Mouse (Mus musculus) E14TG2a.4 (cell line): ENCODE data around the gene Slc27a1.

Experiments used
- H3K27me3 ChIP-seq: 2 replicates; pipeline ENCODE4 v1.6.1; 2014; ENCODE audit warnings: low read length, control low read depth; ENCODE audit not compliant: insufficient read depth
- H3K36me3 ChIP-seq: 2 replicates; pipeline ENCODE4 v1.6.1; 2014; ENCODE audit warnings: low read length, control low read depth; ENCODE audit not compliant: insufficient read depth
- H3K4me1 ChIP-seq: replicated peaks from 2 replicates; pipeline ENCODE4 v1.6.1; 2014; ENCODE audit warnings: low read depth, low read length, control low read depth
- H3K4me3 ChIP-seq: replicated peaks from 2 replicates; pipeline ENCODE4 v1.5.1; 2014; ENCODE audit warnings: mild to moderate bottlenecking, low read length
- H3K9me3 ChIP-seq: 2 replicates; pipeline ENCODE4 v1.6.1; 2014; ENCODE audit warnings: low read length, control low read depth
- CTCF ChIP-seq: conservative IDR thresholded peaks from 2 replicates; pipeline ENCODE4 v1.5.1; 2014; ENCODE audit warnings: low read length
- NANOG ChIP-seq: IDR thresholded peaks from 2 replicates; pipeline ENCODE4 v1.6.1; 2014; ENCODE audit warnings: borderline replicate concordance, low read length, mixed read lengths
- POU5F1 ChIP-seq: IDR thresholded peaks from 2 replicates; pipeline ENCODE4 v1.6.1; 2014; ENCODE audit warnings: low read length, borderline replicate concordance

Gene Slc27a1

GRCm38 (mm10) chr8:71588762-71589161 is 20.1 kb downstream of the Slc27a1 start:
- Histone ChIP-seq H3K36me3 (peaks cover 32% of the 10 kb centered on the region), H3K9me3 (no peaks in the 10 kb centered on the region), H3K27me3 (peaks cover 17% of the 10 kb centered on the region), H3K4me1 (peaks cover 64% of the 10 kb centered on the region), H3K4me3 (no peak overlapping the region)
- TF ChIP-seq CTCF (no peak), POU5F1 (no peak), NANOG (no peak)

DNA sequence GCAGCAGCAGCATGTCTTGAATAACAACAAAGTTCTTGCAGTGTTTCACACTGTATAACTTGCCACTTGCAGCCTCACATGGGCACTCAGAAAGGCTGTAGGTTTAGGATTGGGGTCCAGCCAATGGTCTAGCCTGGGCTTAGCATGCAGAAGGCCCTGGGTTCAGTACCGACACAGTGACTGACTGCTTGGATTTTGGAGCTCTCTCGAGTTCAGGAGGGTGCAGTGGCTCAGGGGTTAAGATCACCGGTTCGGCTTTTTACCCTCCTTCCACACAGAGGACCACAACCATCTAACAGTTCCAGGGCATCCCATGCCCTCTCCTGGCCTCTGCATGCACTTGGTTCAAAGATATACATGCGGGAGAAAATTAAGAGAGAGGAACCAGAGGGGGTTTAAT is 22.3 kb downstream of the Slc27a1 start:
- no peaks in the 10 kb centered on the region for H3K9me3 ChIP-seq
- TF ChIP-seq POU5F1 (no peak), CTCF (no peak), NANOG (no peak)
- 0 out of 2 replicates have a peak, but pooled peaks cover 3% of the 10 kb centered on the region for H3K27me3 ChIP-seq
- peaks cover 65% of the 10 kb centered on the region for H3K4me1 ChIP-seq
- peaks cover 26% of the 10 kb centered on the region for H3K36me3 ChIP-seq
- peak overlapping the region; percentile 95 for H3K4me3 ChIP-seq

DNA sequence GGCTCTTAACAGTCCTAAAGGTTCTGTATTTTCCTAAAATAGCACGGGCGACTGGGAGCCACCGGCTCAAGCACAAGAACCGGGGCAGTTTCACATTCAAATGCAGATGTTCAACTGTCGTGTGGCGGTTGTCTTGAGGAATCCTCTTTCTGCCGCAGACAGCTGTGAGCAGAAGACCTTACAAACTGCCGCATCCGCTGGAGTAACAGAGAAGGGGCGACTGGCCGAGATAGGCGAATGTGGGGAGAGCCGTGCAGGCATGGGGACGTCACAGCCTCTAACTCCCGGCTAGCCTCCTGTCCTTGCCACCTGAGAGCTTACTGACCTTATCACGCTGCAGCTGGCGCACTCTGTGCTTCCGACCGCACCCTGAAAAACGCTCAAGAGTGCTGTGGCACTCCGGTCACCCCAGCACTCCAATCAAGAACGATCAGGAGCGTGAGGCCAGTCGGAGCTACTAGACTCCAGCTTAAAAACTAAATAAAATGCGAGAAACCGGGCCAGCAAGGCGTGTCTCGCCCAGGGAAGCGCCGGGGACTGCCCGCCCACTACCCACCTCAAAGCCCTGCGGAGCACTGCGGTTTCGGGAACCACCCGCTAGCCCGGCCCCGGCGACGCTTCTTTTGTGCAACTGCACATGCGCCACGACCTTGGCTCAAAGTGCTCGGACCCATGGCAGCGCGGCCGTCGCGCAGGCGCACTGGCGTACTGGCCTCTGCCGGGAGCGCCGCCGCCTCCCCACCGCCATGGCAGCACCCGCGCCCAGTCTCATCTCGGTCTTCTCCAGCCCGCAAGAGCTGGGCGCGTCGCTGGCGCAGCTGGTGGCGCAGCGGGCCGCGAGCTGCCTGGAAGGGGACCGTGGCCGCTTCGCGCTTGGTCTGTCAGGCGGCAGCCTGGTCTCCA is 23.0 kb downstream of the Slc27a1 start, which contains the start of gene Pgls:
Pgls (plus strand) TSS at position 706 of the 903 bp plus-strand sequence.
- TF ChIP-seq CTCF (no peak), NANOG (no peak), POU5F1 (no peak)
- peak within 1 kb of the TSS; percentile 95 for H3K4me3 ChIP-seq
- H3K27me3 ChIP-seq, result peaks cover 4% of the 10 kb centered on the region; the same call in 1 of the 2 replicates
- H3K36me3 ChIP-seq, result peaks cover 30% of the 10 kb centered on the region
- no peaks in the 10 kb centered on the region for H3K9me3 ChIP-seq
- H3K4me1 ChIP-seq, result peaks cover 71% of the 10 kb centered on the region

- TF ChIP-seq CTCF, result no peak
- TF ChIP-seq NANOG, result no peak
- TF ChIP-seq POU5F1, result no peak
- peaks cover 75% of the 10 kb centered on the region for H3K4me1 ChIP-seq
- H3K27me3 ChIP-seq, result peaks cover 11% of the 10 kb centered on the region
- H3K36me3 ChIP-seq, result peaks cover 34% of the 10 kb centered on the region
- peak overlapping the region; percentile 95 for H3K4me3 ChIP-seq
- no peaks in the 10 kb centered on the region for H3K9me3 ChIP-seq
These were observed 23.9 kb downstream of the Slc27a1 start for GRCm38 (mm10) chr8:71592374-71593170.

GRCm38 (mm10) chr8:71593556-71594323 is 25.1 kb downstream of the Slc27a1 start:
- Histone ChIP-seq H3K27me3 (peaks cover 18% of the 10 kb centered on the region), H3K4me3 (peak overlapping the region; percentile 95), H3K4me1 (peaks cover 69% of the 10 kb centered on the region), H3K9me3 (no peaks in the 10 kb centered on the region), H3K36me3 (peaks cover 32% of the 10 kb centered on the region)
- no peak for TF ChIP-seq NANOG
- no peak for TF ChIP-seq CTCF
- no peak for TF ChIP-seq POU5F1

GRCm38 (mm10) chr8:71594324-71594722 is 25.6 kb downstream of the Slc27a1 start:
- TF ChIP-seq POU5F1 (no peak), NANOG (no peak), CTCF (no peak)
- no peaks in the 10 kb centered on the region for H3K9me3 ChIP-seq
- no peak overlapping the region for H3K4me3 ChIP-seq
- H3K4me1 ChIP-seq, result peaks cover 63% of the 10 kb centered on the region
- peaks cover 38% of the 10 kb centered on the region for H3K36me3 ChIP-seq
- peaks cover 24% of the 10 kb centered on the region for H3K27me3 ChIP-seq

GRCm38 (mm10) chr8:71595862-71596261 is 27.2 kb downstream of the Slc27a1 start:
- Histone ChIP-seq H3K27me3 (peaks cover 37% of the 10 kb centered on the region), H3K36me3 (peaks cover 52% of the 10 kb centered on the region), H3K4me1 (peaks cover 51% of the 10 kb centered on the region), H3K4me3 (no peak overlapping the region; the same call in 1 of the 2 replicates), H3K9me3 (no peaks in the 10 kb centered on the region)
- TF ChIP-seq CTCF (no peak; the same call in 1 of the 2 replicates), NANOG (no peak), POU5F1 (no peak)

DNA sequence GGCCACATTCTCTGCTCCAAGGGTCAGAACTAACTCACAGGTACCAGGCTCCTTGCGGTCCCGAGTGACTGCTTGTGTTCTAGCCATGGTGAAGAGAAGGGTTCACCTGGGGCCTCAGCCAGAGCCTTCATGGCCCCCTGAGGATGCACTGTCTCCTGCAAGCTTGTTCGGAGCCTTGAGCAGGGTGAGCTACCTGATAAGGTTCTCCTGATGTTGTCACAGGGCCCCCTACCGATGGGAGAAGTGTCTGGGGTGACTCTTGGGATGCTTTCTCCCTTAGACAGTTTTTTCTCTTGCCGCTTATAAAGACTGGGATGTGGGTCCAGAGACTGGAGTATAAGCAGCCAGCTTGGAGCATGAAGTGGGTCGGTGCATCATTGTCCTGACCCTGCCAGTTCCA is 27.7 kb downstream of the Slc27a1 start:
- H3K4me3 ChIP-seq, result no peak overlapping the region; the same call in 1 of the 2 replicates
- peaks cover 45% of the 10 kb centered on the region for H3K4me1 ChIP-seq
- H3K36me3 ChIP-seq, result peaks cover 52% of the 10 kb centered on the region
- H3K9me3 ChIP-seq, result no peaks in the 10 kb centered on the region
- H3K27me3 ChIP-seq, result peaks cover 38% of the 10 kb centered on the region
- TF ChIP-seq CTCF, result no peak; the same call in 1 of the 2 replicates
- no peak for TF ChIP-seq NANOG
- no peak for TF ChIP-seq POU5F1
